Mouse (Mus musculus): Measurements from ENCODE around the gene Hgfac.

DNA sequence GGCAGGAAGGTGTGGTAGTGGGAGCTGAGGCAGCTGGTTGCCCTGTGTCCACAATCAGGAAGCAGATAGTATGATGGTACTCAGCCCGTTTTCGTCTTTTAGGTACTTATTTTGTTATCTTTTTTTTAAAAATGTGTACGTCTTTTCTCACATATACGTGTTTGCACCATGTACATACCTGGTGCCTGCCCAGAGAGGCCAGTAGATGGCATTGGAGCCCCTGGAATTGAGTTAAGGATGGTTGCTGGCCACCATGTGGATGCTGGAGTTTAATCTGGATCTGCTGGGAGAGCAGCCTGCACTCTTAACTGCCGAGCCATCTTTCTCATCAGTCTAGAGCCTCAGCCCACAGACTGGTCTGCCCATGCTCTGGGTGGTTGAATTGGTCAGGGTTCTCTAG lies 9.2 kb downstream of the Hgfac start:
- no peak for TF ChIP-seq POLR2A (IDR thresholded peaks at IDR 0.05; ENCODE audit: borderline replicate concordance, control insufficient read depth, low read depth, low read length)
- no peak for TF ChIP-seq CTCF (IDR thresholded peaks at IDR 0.05; ENCODE audit: control insufficient read depth, insufficient read depth, low read length)

Measured in bone marrow, adult 2 months (tissue).